Mouse (Mus musculus) layer of hippocampus, postnatal 25 days (tissue): Measurements from ENCODE around the gene Etv6. TPM values are rescaled to one million over a fixed set of nuclear protein-coding genes. Genes with fewer than 3 reads are reported as not detected.

Source experiments
- DNase-seq, 2 experiments: peaks; one replicate each; pipeline ENCODE4 v3.0.0; 2022; ENCODE audit warnings: mixed read lengths in 2 of 2, low spot score in 1 of 2; ENCODE audit errors: extremely low spot score in 1 of 2
- total RNA-seq, 2 experiments: library from RNA; stranded (reverse); gene quantifications; 2 replicates each; pipeline ENCODE4 v1.2.3; 2021

The Etv6 gene
- total RNA-seq, 2 experiments from 2014 or later, result 9.2 to 10.3 TPM

GRCm38 (mm10) chr6:134072906-134073305, 37.4 kb downstream of the Etv6 start:
- no peak for DNase-seq

- no peak for DNase-seq
These were observed 38.9 kb downstream of the Etv6 start for GRCm38 (mm10) chr6:134074353-134074752.

GRCm38 (mm10) chr6:134075031-134075430, 39.5 kb downstream of the Etv6 start:
- DNase-seq, result no peak

- no peak for DNase-seq
These were observed 42.5 kb downstream of the Etv6 start for GRCm38 (mm10) chr6:134078016-134078415.

- DNase-seq, result no peak
These were observed 43.6 kb downstream of the Etv6 start for GRCm38 (mm10) chr6:134079112-134079511.

- no peak for DNase-seq
These were observed 44.1 kb downstream of the Etv6 start for GRCm38 (mm10) chr6:134079563-134079962.

GRCm38 (mm10) chr6:134080946-134081345, 45.4 kb downstream of the Etv6 start:
- DNase-seq, result no peak

GRCm38 (mm10) chr6:134082229-134082920, 46.9 kb downstream of the Etv6 start:
- no peak for DNase-seq

- no peak for DNase-seq
These were observed 47.9 kb downstream of the Etv6 start for GRCm38 (mm10) chr6:134083428-134083827.

- DNase-seq, result no peak
These were observed 50.9 kb downstream of the Etv6 start for GRCm38 (mm10) chr6:134086351-134086750.

- no peak for DNase-seq
These were observed 52.2 kb downstream of the Etv6 start for GRCm38 (mm10) chr6:134087709-134088108.

- DNase-seq, result no peak
These were observed 54.3 kb downstream of the Etv6 start for GRCm38 (mm10) chr6:134089671-134090377.

- DNase-seq, result no peak
These were observed 54.8 kb downstream of the Etv6 start for GRCm38 (mm10) chr6:134090378-134090692.

- DNase-seq, result no peak
These were observed 55.4 kb downstream of the Etv6 start for GRCm38 (mm10) chr6:134090875-134091274.

GRCm38 (mm10) chr6:134091398-134091801, 55.9 kb downstream of the Etv6 start:
- no peak for DNase-seq

- DNase-seq, result no peak
These were observed 58.6 kb downstream of the Etv6 start for GRCm38 (mm10) chr6:134094066-134094465.

GRCm38 (mm10) chr6:134094620-134095019, 59.1 kb downstream of the Etv6 start:
- DNase-seq, result no peak

- DNase-seq, result no peak
These were observed 60.1 kb downstream of the Etv6 start for GRCm38 (mm10) chr6:134095582-134095981.

- no peak for DNase-seq
These were observed 64.7 kb downstream of the Etv6 start for GRCm38 (mm10) chr6:134099976-134100743.

GRCm38 (mm10) chr6:134102396-134102795, 66.9 kb downstream of the Etv6 start:
- no peak for DNase-seq

- DNase-seq, result no peak
These were observed 68.0 kb downstream of the Etv6 start for GRCm38 (mm10) chr6:134103519-134103918.
